Mouse (Mus musculus) E14TG2a.4 (cell line): Measurements from ENCODE around the gene Dock2.

Experiments used
- H3K27me3 ChIP-seq: 2 replicates; pipeline ENCODE4 v1.6.1; 2014; ENCODE audit warnings: low read length, control low read depth; ENCODE audit not compliant: insufficient read depth
- H3K36me3 ChIP-seq: 2 replicates; pipeline ENCODE4 v1.6.1; 2014; ENCODE audit warnings: low read length, control low read depth; ENCODE audit not compliant: insufficient read depth
- H3K4me1 ChIP-seq: replicated peaks from 2 replicates; pipeline ENCODE4 v1.6.1; 2014; ENCODE audit warnings: low read depth, low read length, control low read depth
- H3K4me3 ChIP-seq: replicated peaks from 2 replicates; pipeline ENCODE4 v1.5.1; 2014; ENCODE audit warnings: mild to moderate bottlenecking, low read length
- H3K9me3 ChIP-seq: 2 replicates; pipeline ENCODE4 v1.6.1; 2014; ENCODE audit warnings: low read length, control low read depth
- CTCF ChIP-seq: conservative IDR thresholded peaks from 2 replicates; pipeline ENCODE4 v1.5.1; 2014; ENCODE audit warnings: low read length
- NANOG ChIP-seq: IDR thresholded peaks from 2 replicates; pipeline ENCODE4 v1.6.1; 2014; ENCODE audit warnings: borderline replicate concordance, low read length, mixed read lengths
- POU5F1 ChIP-seq: IDR thresholded peaks from 2 replicates; pipeline ENCODE4 v1.6.1; 2014; ENCODE audit warnings: low read length, borderline replicate concordance

Dock2 gene

DNA sequence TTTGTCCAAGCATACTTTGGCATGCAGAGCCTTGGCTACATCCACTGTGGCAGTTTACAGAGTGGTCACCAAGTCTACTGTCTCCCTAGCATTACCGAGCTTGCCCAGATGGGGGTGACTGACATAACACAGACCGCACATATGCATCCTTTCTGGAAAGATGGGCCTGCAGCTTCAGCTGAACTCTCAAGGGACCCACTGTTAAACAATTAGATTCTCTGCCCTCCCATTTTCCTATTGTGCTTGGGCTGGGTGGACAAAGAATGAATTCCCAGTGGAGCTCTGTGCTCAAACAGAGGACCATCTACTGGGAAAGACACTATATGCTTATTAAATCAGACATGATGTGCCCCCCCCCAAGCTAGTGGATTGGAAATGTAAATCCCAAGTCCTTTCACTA, 9.1 kb downstream of the Dock2 start:
- Histone ChIP-seq H3K4me3 (no peak overlapping the region), H3K4me1 (peaks cover 45% of the 10 kb centered on the region), H3K36me3 (no peaks in the 10 kb centered on the region), H3K9me3 (no peaks in the 10 kb centered on the region), H3K27me3 (no peaks in the 10 kb centered on the region)
- no peak for TF ChIP-seq POU5F1
- no peak for TF ChIP-seq NANOG
- no peak for TF ChIP-seq CTCF

DNA sequence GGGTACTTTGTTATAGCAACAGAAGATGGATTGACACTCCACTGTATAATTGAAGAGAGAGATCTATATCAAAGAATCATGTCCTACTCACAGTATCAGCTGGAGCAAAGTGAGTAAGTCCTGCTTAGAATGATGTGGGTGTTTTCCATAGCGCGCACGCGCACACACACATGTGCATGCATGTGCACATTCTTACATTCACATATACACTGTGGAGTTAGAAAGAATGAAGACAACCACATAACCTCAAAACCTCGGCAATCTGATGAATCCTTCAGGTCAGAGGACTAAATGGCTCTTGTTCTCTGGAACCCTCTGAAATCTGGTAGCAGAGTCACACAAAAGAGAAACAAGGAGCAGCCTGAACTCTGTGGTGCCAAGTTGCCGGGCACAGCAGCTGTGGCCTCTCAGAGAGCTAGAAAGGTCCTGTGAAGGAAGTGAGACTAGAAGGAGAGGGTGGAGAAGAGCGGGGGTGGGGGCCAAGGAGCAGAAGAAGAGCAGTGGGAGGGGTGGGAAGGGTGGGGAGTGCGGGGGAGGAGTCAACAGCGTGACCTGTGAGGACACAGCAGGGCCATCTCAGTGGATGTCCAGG, 10.3 kb downstream of the Dock2 start:
- no peaks in the 10 kb centered on the region for H3K9me3 ChIP-seq
- peaks cover 6% of the 10 kb centered on the region; the same call in 1 of the 2 replicates for H3K27me3 ChIP-seq
- no peak for TF ChIP-seq CTCF
- no peak for TF ChIP-seq POU5F1
- no peak for TF ChIP-seq NANOG
- no peak overlapping the region for H3K4me3 ChIP-seq
- peaks cover 45% of the 10 kb centered on the region for H3K4me1 ChIP-seq
- H3K36me3 ChIP-seq, result no peaks in the 10 kb centered on the region

DNA sequence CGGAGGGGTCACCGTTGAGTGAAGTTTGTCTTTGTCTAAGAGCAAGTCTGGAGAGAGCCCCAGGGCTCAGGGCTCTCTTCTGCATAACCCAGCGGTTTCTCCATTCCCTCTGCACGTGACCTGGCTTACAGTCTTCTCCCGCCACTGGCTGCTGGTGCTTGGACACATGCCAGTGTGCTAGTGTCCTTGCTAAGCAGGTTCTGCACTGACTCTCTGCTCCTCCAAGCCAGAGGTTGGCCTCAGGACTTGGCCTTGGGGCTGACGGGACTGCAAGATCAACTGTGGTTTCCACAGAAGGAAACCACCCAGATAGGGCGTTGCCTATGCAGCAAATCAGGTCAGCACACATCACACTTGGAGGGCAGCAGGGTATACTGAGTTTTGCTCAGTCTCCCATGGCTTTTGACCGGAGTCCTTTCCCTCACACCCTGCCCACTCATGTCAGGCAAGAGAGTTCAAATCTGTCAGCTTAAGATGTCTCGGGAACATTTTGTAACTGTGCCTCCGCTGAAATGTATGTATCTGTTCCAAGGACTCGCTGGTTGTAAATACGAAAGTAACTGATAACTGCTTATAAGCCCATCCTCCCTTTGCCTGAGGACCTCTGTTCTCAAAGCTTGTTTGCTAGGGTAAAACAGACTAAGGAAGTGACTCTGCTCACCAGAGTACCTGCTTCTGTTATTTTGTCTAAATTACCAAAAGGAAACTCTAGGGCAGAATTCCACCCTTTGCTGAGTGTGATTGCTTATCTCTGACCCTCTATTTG, 12.3 kb downstream of the Dock2 start:
- Histone ChIP-seq H3K4me1 (peaks cover 45% of the 10 kb centered on the region), H3K9me3 (no peaks in the 10 kb centered on the region)
- TF ChIP-seq CTCF (no peak), NANOG (no peak), POU5F1 (no peak)

DNA sequence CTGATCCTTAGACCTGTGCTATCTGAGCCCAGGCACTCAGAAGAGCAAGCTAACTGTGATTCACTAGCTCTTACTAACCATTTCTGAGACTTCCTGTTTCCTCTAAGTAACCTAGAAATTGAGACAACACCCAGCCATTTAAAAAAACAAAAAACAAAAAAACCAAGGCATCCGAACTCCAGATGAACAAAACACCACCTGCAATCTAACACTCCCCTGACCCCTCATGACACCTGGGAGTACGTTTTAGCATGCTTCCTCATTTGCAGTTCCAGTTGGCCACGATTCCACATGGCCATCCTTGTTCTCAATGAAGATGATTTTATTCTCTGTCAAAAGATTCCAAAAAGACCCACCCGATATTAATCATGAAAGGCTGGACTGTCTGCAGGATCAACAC, 13.0 kb downstream of the Dock2 start:
- peaks cover 6% of the 10 kb centered on the region; the same call in 1 of the 2 replicates for H3K27me3 ChIP-seq
- peaks cover 38% of the 10 kb centered on the region for H3K4me1 ChIP-seq
- peaks cover 5% of the 10 kb centered on the region for H3K9me3 ChIP-seq
- no peak overlapping the region for H3K4me3 ChIP-seq
- H3K36me3 ChIP-seq, result no peaks in the 10 kb centered on the region
- TF ChIP-seq CTCF (no peak), POU5F1 (no peak), NANOG (no peak)

More for the DNA sequence above, 12.3 kb downstream of the Dock2 start:
- Histone ChIP-seq H3K27me3 (peaks cover 6% of the 10 kb centered on the region; the same call in 1 of the 2 replicates), H3K4me3 (no peak overlapping the region), H3K36me3 (no peaks in the 10 kb centered on the region)

DNA sequence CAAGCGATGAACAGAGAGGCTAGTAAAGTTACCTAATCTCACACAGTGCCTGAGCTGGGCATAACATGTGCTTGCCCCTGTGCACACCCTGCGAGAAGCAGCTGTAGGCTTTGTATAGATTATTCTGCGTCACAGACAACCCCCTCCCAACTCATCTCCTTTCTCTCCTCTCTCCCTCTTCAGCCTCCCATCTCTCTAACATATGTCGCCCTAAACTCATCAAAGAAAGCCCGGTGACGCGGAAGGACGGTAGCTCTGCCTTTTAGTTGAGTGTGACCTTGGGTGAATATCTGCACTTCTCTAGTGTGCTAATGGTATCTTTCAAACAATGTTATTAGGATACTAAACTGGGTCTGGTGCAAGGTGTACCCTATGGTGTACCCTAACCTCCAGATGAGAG, 13.7 kb downstream of the Dock2 start:
- Histone ChIP-seq H3K4me3 (no peak overlapping the region), H3K36me3 (no peaks in the 10 kb centered on the region), H3K27me3 (peaks cover 6% of the 10 kb centered on the region; the same call in 1 of the 2 replicates), H3K4me1 (peaks cover 30% of the 10 kb centered on the region), H3K9me3 (peaks cover 9% of the 10 kb centered on the region)
- no peak for TF ChIP-seq CTCF
- TF ChIP-seq POU5F1, result no peak
- no peak for TF ChIP-seq NANOG

DNA sequence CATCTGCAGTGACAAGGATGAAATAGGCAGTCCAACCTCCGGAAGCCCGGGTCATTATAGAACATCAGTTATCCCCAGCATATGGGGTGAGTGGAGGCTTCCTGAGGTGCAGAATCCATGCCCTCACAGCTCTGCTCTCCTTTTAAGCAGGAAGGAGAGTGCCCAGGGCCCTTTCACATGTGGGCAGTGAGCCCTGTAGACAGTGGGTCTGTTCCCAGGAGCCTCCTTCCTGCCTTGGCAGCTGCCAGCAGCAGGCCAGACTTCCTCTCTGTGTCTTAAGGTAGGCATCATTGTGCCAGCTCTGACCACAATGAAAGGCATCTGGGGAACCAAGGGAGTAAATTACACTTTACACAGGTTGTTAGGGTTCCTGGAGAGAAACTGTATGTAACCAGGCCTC, 14.3 kb downstream of the Dock2 start:
- no peak for TF ChIP-seq POU5F1
- TF ChIP-seq CTCF, result no peak
- peaks cover 6% of the 10 kb centered on the region; the same call in 1 of the 2 replicates for H3K27me3 ChIP-seq
- no peaks in the 10 kb centered on the region for H3K36me3 ChIP-seq
- H3K9me3 ChIP-seq, result peaks cover 12% of the 10 kb centered on the region
- no peak overlapping the region for H3K4me3 ChIP-seq
- peaks cover 25% of the 10 kb centered on the region for H3K4me1 ChIP-seq

DNA sequence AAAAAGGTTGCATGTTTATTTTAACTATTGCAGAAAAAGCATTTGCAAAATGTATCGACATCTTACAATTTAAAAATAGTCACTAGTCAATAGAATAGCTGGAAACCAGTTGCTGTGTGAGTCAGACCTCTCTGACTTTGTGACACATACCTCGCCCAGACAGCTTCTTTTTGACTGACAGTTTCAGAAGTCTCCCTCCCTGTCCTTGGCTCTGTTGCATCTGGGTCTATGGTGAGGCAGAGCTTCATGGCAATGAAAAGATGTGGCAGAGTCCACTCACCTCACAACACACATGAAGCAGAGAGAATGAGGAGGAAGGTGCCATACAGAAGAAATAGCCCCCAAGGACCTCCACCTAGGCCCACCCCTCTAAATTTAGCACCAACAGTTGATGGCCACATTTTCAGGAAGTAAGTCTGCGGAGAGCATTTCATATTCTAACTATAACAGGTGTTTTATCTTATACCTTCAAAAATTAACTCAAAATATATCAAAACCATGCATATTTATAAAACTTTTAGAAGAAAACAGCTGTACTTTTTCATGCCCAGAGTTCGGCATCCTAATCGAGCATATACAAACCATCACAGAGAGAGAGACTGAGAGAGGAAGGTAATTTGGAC, 19.8 kb downstream of the Dock2 start:
- Histone ChIP-seq H3K9me3 (peaks cover 12% of the 10 kb centered on the region), H3K27me3 (peaks cover under 1% of the 10 kb centered on the region; the same call in 1 of the 2 replicates), H3K4me3 (no peak overlapping the region), H3K4me1 (peaks cover 3% of the 10 kb centered on the region; the same call in 1 of the 2 replicates), H3K36me3 (no peaks in the 10 kb centered on the region)
- TF ChIP-seq NANOG, result no peak
- no peak for TF ChIP-seq CTCF
- TF ChIP-seq POU5F1, result no peak

DNA sequence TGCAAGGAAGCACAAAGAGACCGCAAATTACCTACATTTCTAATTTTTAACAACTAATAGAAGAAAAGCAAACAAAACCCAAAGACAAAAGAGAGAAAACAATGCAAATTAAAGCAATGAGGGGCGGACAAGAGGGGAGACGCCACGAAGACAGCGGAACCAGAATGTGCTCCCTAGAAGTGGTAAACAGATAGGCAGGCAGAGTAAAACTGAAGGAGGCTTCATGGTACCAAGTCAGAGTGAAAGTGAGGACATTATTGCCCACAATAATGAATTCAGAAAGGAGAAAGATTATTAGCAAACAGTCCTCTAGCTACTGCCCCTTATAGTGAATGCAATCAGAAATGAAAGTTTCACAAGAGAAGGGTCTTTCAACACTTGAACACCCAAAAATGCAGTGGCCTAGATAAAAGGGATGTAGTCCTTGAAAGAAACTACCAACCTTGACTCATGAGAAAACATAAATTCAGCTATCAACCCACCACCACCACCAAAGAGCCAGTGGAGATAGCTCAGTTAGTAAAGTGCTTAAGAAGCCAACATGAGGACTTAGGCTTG, 21.0 kb downstream of the Dock2 start:
- H3K36me3 ChIP-seq, result no peaks in the 10 kb centered on the region
- peaks cover 12% of the 10 kb centered on the region for H3K9me3 ChIP-seq
- no peak overlapping the region for H3K4me3 ChIP-seq
- no peaks in the 10 kb centered on the region for H3K27me3 ChIP-seq
- peaks cover 3% of the 10 kb centered on the region; the same call in 1 of the 2 replicates for H3K4me1 ChIP-seq
- TF ChIP-seq NANOG (no peak), CTCF (no peak), POU5F1 (no peak)
